Mouse (Mus musculus): ENCODE measurements around the gene Zan. TPM values are rescaled to one million over a fixed set of nuclear protein-coding genes. Genes with fewer than 3 reads are reported as not detected.
A peak's percentile ranks its signal among the peaks of the same experiment; 100 is the strongest.

Gene Zan
- total and polyA plus RNA-seq, 3 experiments, result 0.04 to 0.10 TPM; not detected in 1

DNA sequence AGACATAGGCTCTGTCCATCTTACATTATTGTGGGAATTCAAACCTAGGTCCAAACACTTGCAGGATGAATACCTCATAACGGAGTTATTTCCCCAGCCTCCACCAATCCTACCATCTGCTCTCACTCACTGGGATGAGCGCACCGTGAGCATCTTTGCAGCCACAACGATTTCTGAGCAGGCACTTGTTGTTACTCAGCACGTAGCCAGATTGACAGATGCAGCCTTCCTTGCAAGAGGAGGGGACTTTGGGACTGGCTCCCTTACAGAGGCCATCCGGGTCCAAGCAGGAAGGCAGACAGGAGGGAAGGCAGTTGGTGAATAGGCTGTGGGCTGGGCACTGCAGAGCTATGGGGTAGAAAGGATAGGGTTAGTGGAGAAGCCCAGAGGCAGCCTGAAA lies 67.4 kb downstream of the Zan start:
- Histone ChIP-seq H3K36me3 (replicated peaks in 1 of 2; ENCODE audit: control insufficient read depth in 1 of 2, insufficient read depth in 1 of 2, low read length in 1 of 2) (no peaks in the 10 kb centered on the region), H3K27me3 (replicated peaks) (peaks cover 90% of the 10 kb centered on the region), H3K79me2 (replicated peaks; ENCODE audit: control insufficient read depth, extremely low read depth, insufficient read depth, poor library complexity, severe bottlenecking) (no peaks in the 10 kb centered on the region), H3K9ac (ENCODE audit: insufficient read depth, low read depth) (no peak overlapping the region), H3K4me2 (ENCODE audit: insufficient read depth, low read depth, poor library complexity, severe bottlenecking) (no peak overlapping the region), H3K9me3 (replicated peaks; ENCODE audit: low read length) (no peaks in the 10 kb centered on the region), H3K27ac (ENCODE audit: insufficient read depth, low read depth) (no peak overlapping the region), H3K4me1 (ENCODE audit: control insufficient read depth in 1 of 2, insufficient read depth in 2 of 2) (peaks cover 4 to 8% of the 10 kb centered on the region in 2 experiments; a peak in 2 of 4 replicates), H3K4me3 (replicated peaks in 1 of 3; ENCODE audit: low read depth in 2 of 3, low read length in 2 of 3, poor library complexity in 1 of 3) (no peak overlapping the region)
- dilution Hi-C loops (cut with MboI; ENCODE audit: extremely low pct_ligation_motif_present, extremely low pct_unique_long_range_greater_than_20kb, low sequenced_read_pairs), result no loop called here
- TF ChIP-seq CHD1 (IDR thresholded peaks at IDR 0.05; ENCODE audit: low read depth, low read length), result no peak
- TF ChIP-seq MXI1 (IDR thresholded peaks at IDR 0.05; ENCODE audit: low read depth, low read length), result no peak
- no peak for TF ChIP-seq TCF12 (IDR thresholded peaks at IDR 0.05; ENCODE audit: low read depth, low read length)
- TF ChIP-seq BHLHE40 (IDR thresholded peaks at IDR 0.05; ENCODE audit: low read depth, low read length), result no peak
- TF ChIP-seq MAFK (IDR thresholded peaks at IDR 0.05; ENCODE audit: insufficient replicate concordance, low read length), result no peak
- no peak for TF ChIP-seq JUND (conservative IDR thresholded peaks at IDR 0.05; ENCODE audit: low read depth, low read length)
- no peak for TF ChIP-seq UBTF (IDR thresholded peaks at IDR 0.05; ENCODE audit: low read depth, low read length)
- in situ Hi-C loops (cut with MboI; ENCODE audit: low pct_ligation_motif_present, low pct_unique_long_range_greater_than_20kb, low sequenced_read_pairs), result no loop called here
- DNase-seq (ENCODE audit: extremely low read depth), result no peak

DNA sequence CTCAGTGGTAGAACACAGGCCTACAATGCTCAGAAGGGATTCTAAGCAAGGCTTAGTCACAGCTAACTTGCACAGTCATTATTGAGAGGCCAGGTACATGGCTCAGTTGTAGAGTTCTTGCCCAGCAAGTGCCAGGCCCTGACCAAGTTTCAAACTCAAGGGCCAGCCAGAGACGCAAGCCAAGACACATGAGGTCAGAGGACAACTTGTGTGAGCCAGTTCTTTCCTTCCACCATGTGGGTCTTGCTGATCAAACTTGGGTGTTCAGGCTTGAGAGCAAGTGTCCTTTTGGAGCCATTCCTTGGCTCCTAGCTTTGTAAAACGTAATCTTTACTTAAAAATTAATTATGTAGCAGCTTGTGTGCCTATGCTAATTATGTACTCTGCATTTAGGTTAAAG lies 72.8 kb downstream of the Zan start:
- Histone ChIP-seq H3K79me2 (replicated peaks; ENCODE audit: control insufficient read depth, extremely low read depth, insufficient read depth, poor library complexity, severe bottlenecking) (no peaks in the 10 kb centered on the region), H3K4me1 (ENCODE audit: control insufficient read depth in 1 of 2, insufficient read depth in 2 of 2) (no peaks in the 10 kb centered on the region), H3K9ac (ENCODE audit: insufficient read depth, low read depth) (no peak overlapping the region), H3K27ac (ENCODE audit: insufficient read depth, low read depth) (no peak overlapping the region), H3K36me3 (replicated peaks in 1 of 2; ENCODE audit: control insufficient read depth in 1 of 2, insufficient read depth in 1 of 2, low read length in 1 of 2) (no peaks in the 10 kb centered on the region), H3K9me3 (replicated peaks; ENCODE audit: low read length) (no peaks in the 10 kb centered on the region), H3K4me3 (replicated peaks in 1 of 3; ENCODE audit: low read depth in 2 of 3, low read length in 2 of 3, poor library complexity in 1 of 3) (no peak overlapping the region), H3K27me3 (replicated peaks) (peaks cover 88% of the 10 kb centered on the region), H3K4me2 (ENCODE audit: insufficient read depth, low read depth, poor library complexity, severe bottlenecking) (no peak overlapping the region)
- dilution Hi-C loops (cut with MboI; ENCODE audit: extremely low pct_ligation_motif_present, extremely low pct_unique_long_range_greater_than_20kb, low sequenced_read_pairs) (no loop called here), in situ Hi-C loops (cut with MboI; ENCODE audit: low pct_ligation_motif_present, low pct_unique_long_range_greater_than_20kb, low sequenced_read_pairs) (no loop called here)
- TF ChIP-seq USF2 (conservative IDR thresholded peaks at IDR 0.05; ENCODE audit: low read depth, low read length), result no peak
- TF ChIP-seq TBP (conservative IDR thresholded peaks at IDR 0.05; ENCODE audit: low read depth, low read length), result no peak
- TF ChIP-seq RAD21 (IDR thresholded peaks at IDR 0.05; ENCODE audit: low read depth, low read length), result no peak
- TF ChIP-seq KAT2A (IDR thresholded peaks at IDR 0.05; ENCODE audit: insufficient replicate concordance, low read length), result no peak
- TF ChIP-seq HCFC1 (IDR thresholded peaks at IDR 0.05; ENCODE audit: low read depth, low read length), result no peak
- TF ChIP-seq POLR2A (IDR thresholded peaks at IDR 0.05; ENCODE audit: low read depth, low read length), result no peak
- DNase-seq (ENCODE audit: extremely low read depth), result no peak

DNA sequence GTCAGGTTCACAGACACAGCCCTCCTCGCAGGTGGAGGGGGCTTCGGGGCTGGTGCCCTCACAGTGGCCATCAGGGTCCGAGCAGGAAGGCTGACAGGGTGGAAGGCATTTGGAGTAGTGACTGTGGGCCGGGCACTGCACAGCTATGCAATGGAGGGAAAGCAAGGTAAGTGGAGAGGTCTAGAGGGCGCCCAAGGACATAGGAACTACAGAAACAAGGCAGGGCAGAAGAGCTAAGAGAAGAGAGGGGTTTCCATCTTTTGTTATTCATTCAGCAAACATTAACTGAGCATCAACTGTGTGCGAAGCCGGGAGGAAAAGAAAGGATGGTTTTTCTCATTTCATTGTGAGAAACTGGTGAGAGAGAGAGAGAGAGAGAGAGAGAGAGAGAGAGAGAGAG lies 82.4 kb downstream of the Zan start:
- no peak for DNase-seq (ENCODE audit: extremely low read depth)
- dilution Hi-C loops (cut with MboI; ENCODE audit: extremely low pct_ligation_motif_present, extremely low pct_unique_long_range_greater_than_20kb, low sequenced_read_pairs) (no loop called here), in situ Hi-C loops (cut with MboI; ENCODE audit: low pct_ligation_motif_present, low pct_unique_long_range_greater_than_20kb, low sequenced_read_pairs) (no loop called here)
- Histone ChIP-seq H3K27ac (ENCODE audit: insufficient read depth, low read depth) (no peak overlapping the region), H3K27me3 (replicated peaks) (peaks cover 88% of the 10 kb centered on the region), H3K4me1 (ENCODE audit: control insufficient read depth in 1 of 2, insufficient read depth in 2 of 2) (peaks cover 0 to 10% of the 10 kb centered on the region in 2 experiments; a peak in 3 of 4 replicates), H3K79me2 (replicated peaks; ENCODE audit: control insufficient read depth, extremely low read depth, insufficient read depth, poor library complexity, severe bottlenecking) (no peaks in the 10 kb centered on the region), H3K4me2 (ENCODE audit: insufficient read depth, low read depth, poor library complexity, severe bottlenecking) (no peak overlapping the region), H3K4me3 (replicated peaks in 1 of 3; ENCODE audit: low read depth in 2 of 3, low read length in 2 of 3, poor library complexity in 1 of 3) (no peak overlapping the region), H3K36me3 (replicated peaks in 1 of 2; ENCODE audit: control insufficient read depth in 1 of 2, insufficient read depth in 1 of 2, low read length in 1 of 2) (no peaks in the 10 kb centered on the region), H3K9me3 (replicated peaks; ENCODE audit: low read length) (no peaks in the 10 kb centered on the region), H3K9ac (ENCODE audit: insufficient read depth, low read depth) (no peak overlapping the region)
- TF ChIP-seq JUND (conservative IDR thresholded peaks at IDR 0.05; ENCODE audit: low read depth, low read length) (no peak), CTCF (conservative IDR thresholded peaks at IDR 0.05 in 1 of 2, IDR thresholded peaks at IDR 0.05 in 1 of 2; ENCODE audit: low read depth in 2 of 2, low read length in 2 of 2) (peak in 1 of 2 experiments; percentile 22; a peak in 1 of 4 replicates)

Data from CH12.LX (cell line).